Mouse (Mus musculus): ENCODE data around the gene Vamp5. TPM values are rescaled to one million over a fixed set of nuclear protein-coding genes. Genes with fewer than 3 reads are reported as not detected.

Gene Vamp5
- polyA plus RNA-seq, 1 experiment from 2014 or later, result 50.1 TPM

GRCm38 (mm10) chr6:72358086-72358764 lies 22.0 kb downstream of the Vamp5 start:
- Histone ChIP-seq H3K9ac (ENCODE audit: low read depth, low read length) (no peak overlapping the region), H3K4me2 (ENCODE audit: low read length) (no peak overlapping the region), H3K9me3 (replicated peaks; ENCODE audit: low read length) (no peaks in the 10 kb centered on the region), H3K4me1 (replicated peaks; ENCODE audit: insufficient read depth, low read length) (peaks cover 13% of the 10 kb centered on the region; the same call in 1 of the 2 replicates), H3K27ac (no peak overlapping the region), H3K4me3 (replicated peaks; ENCODE audit: low read depth, low read length) (no peak overlapping the region), H3K36me3 (ENCODE audit: insufficient read depth, low read length) (peaks cover 5% of the 10 kb centered on the region; the same call in 1 of the 2 replicates), H3K27me3 (ENCODE audit: insufficient read depth, low read length) (no peaks in the 10 kb centered on the region)
- 89% methylated on average over 10 of the region's 10 CpGs for WGBS
- no peak for TF ChIP-seq CTCF (IDR thresholded peaks at IDR 0.05; ENCODE audit: low read depth)
- ATAC-seq (replicated peaks; ENCODE audit: low FRiP score, low read depth), result no peak
- DNase-seq (ENCODE audit: low spot score), result no peak

GRCm38 (mm10) chr6:72357164-72358079 lies 22.8 kb downstream of the Vamp5 start:
- H3K9ac ChIP-seq (ENCODE audit: low read depth, low read length), result no peak overlapping the region
- no peak for DNase-seq (ENCODE audit: low spot score)
- no peak for TF ChIP-seq CTCF (IDR thresholded peaks at IDR 0.05; ENCODE audit: low read depth)
- ATAC-seq (replicated peaks; ENCODE audit: low FRiP score, low read depth), result no peak
- WGBS, result 69% methylated on average over 5 of the region's 5 CpGs
- no peak overlapping the region for H3K27ac ChIP-seq
- peaks cover 5% of the 10 kb centered on the region; the same call in 1 of the 2 replicates for H3K36me3 ChIP-seq (ENCODE audit: insufficient read depth, low read length)
- H3K4me2 ChIP-seq (ENCODE audit: low read length), result no peak overlapping the region
- no peaks in the 10 kb centered on the region for H3K27me3 ChIP-seq (ENCODE audit: insufficient read depth, low read length)
- H3K4me1 ChIP-seq (replicated peaks; ENCODE audit: insufficient read depth, low read length), result peaks cover 13% of the 10 kb centered on the region; the same call in 1 of the 2 replicates
- H3K4me3 ChIP-seq (replicated peaks; ENCODE audit: low read depth, low read length), result no peak overlapping the region
- no peaks in the 10 kb centered on the region for H3K9me3 ChIP-seq (replicated peaks; ENCODE audit: low read length)

- Histone ChIP-seq H3K27ac (peak overlapping the region; percentile 76), H3K27me3 (ENCODE audit: insufficient read depth, low read length) (no peaks in the 10 kb centered on the region), H3K4me2 (ENCODE audit: low read length) (peak overlapping the region; percentile 95), H3K4me1 (replicated peaks; ENCODE audit: insufficient read depth, low read length) (peaks cover 7% of the 10 kb centered on the region; the same call in 1 of the 2 replicates), H3K9me3 (replicated peaks; ENCODE audit: low read length) (no peaks in the 10 kb centered on the region), H3K9ac (ENCODE audit: low read depth, low read length) (peak overlapping the region; percentile 72), H3K36me3 (ENCODE audit: insufficient read depth, low read length) (peaks cover 5% of the 10 kb centered on the region; the same call in 1 of the 2 replicates), H3K4me3 (replicated peaks; ENCODE audit: low read depth, low read length) (peak overlapping the region; percentile 66)
- TF ChIP-seq CTCF (IDR thresholded peaks at IDR 0.05; ENCODE audit: low read depth), result no peak
- ATAC-seq (replicated peaks; ENCODE audit: low FRiP score, low read depth) (peak; percentile 7; the same call in 1 of the 2 replicates), DNase-seq (ENCODE audit: low spot score) (no peak)
- 43% methylated on average over 8 of the region's 8 CpGs for WGBS
These were observed 24.2 kb downstream of the Vamp5 start for GRCm38 (mm10) chr6:72356001-72356532.

GRCm38 (mm10) chr6:72355066-72355911 lies 25.0 kb downstream of the Vamp5 start, which contains the start of gene Tmem150a:
Gene Tmem150a, plus strand, starts transcription at chr6:72355447.
- ATAC-seq (replicated peaks; ENCODE audit: low FRiP score, low read depth), result peak; percentile 90
- under 1% methylated on average over 60 of the region's 71 CpGs for WGBS

GRCm38 (mm10) chr6:72354025-72354424 lies 26.2 kb downstream of the Vamp5 start:
- ATAC-seq (replicated peaks; ENCODE audit: low FRiP score, low read depth) (no peak), DNase-seq (ENCODE audit: low spot score) (no peak)
- H3K4me2 ChIP-seq (ENCODE audit: low read length), result no peak overlapping the region
- peaks cover 9% of the 10 kb centered on the region for H3K36me3 ChIP-seq (ENCODE audit: insufficient read depth, low read length)
- H3K27ac ChIP-seq, result no peak overlapping the region
- TF ChIP-seq CTCF (IDR thresholded peaks at IDR 0.05; ENCODE audit: low read depth), result no peak
- no peaks in the 10 kb centered on the region for H3K9me3 ChIP-seq (replicated peaks; ENCODE audit: low read length)
- no peaks in the 10 kb centered on the region for H3K27me3 ChIP-seq (ENCODE audit: insufficient read depth, low read length)
- H3K9ac ChIP-seq (ENCODE audit: low read depth, low read length), result no peak overlapping the region
- H3K4me1 ChIP-seq (replicated peaks; ENCODE audit: insufficient read depth, low read length), result no peaks in the 10 kb centered on the region
- WGBS, result 65% methylated on average over 1 of the region's 1 CpGs
- H3K4me3 ChIP-seq (replicated peaks; ENCODE audit: low read depth, low read length), result no peak overlapping the region

More at GRCm38 (mm10) chr6:72355066-72355911, 25.0 kb downstream of the Vamp5 start, which contains the start of gene Tmem150a:
- H3K36me3 ChIP-seq (ENCODE audit: insufficient read depth, low read length), result peaks cover 10% of the 10 kb centered on the region
- peak; percentile 84 for DNase-seq (ENCODE audit: low spot score)
- no peaks in the 10 kb centered on the region for H3K4me1 ChIP-seq (replicated peaks; ENCODE audit: insufficient read depth, low read length)
- peak within 1 kb of the TSS; percentile 72 for H3K9ac ChIP-seq (ENCODE audit: low read depth, low read length)
- peak within 1 kb of the TSS; percentile 76 for H3K27ac ChIP-seq
- no peaks in the 10 kb centered on the region for H3K9me3 ChIP-seq (replicated peaks; ENCODE audit: low read length)
- H3K27me3 ChIP-seq (ENCODE audit: insufficient read depth, low read length), result no peaks in the 10 kb centered on the region
- H3K4me2 ChIP-seq (ENCODE audit: low read length), result peak within 1 kb of the TSS; percentile 95
- TF ChIP-seq CTCF (IDR thresholded peaks at IDR 0.05; ENCODE audit: low read depth), result peak; percentile 60
- H3K4me3 ChIP-seq (replicated peaks; ENCODE audit: low read depth, low read length), result peak within 1 kb of the TSS; percentile 66
